11 mouse cellular contexts compared by ENCODE assay signal in genomic region chr1:72414561-72415253, GRCm38 (mm10).
A peak's percentile ranks its signal among the peaks of the same experiment; 100 is the strongest.
DNase-seq lines count a peak whose midpoint lies in the region; ATAC-seq and TF ChIP-seq lines count a peak whose summit lies in the region.
"Had no signal": no experiment of that assay in that cellular context is flagged by ENCODE, and none has a peak within 500 bp of the region (broad histone marks: within the 10 kb centered on the region; RNA-seq: fewer than 3 reads in every experiment).

No protein-coding gene starts in this region.

- no peak overlapping the region for H3K4me2 ChIP-seq in hindbrain, embryonic 13.5 days
- 0 out of 2 replicates have a peak overlapping the region, but pooled peaks have one; percentile 6 for H3K4me2 ChIP-seq in neural tube, embryonic 11.5 days (ENCODE audit: low read depth)
- H3K4me2 ChIP-seq: limb, embryonic 12.5 days had no signal

- peak overlapping the region; percentile 55 for H3K27ac ChIP-seq in hindbrain, embryonic 13.5 days
- H3K27ac ChIP-seq in neural tube, embryonic 11.5 days (ENCODE audit: low read depth, low read length) = peak overlapping the region; percentile 87
- no peak overlapping the region for H3K27ac ChIP-seq in kidney, adult 2 months (ENCODE audit: insufficient read depth, low read depth, low read length)
- H3K27ac ChIP-seq: limb, embryonic 12.5 days had no signal

- H3K9ac ChIP-seq in hindbrain, embryonic 13.5 days = no peak overlapping the region
- H3K9ac ChIP-seq in neural tube, embryonic 11.5 days (ENCODE audit: low read length) = peak overlapping the region; percentile 18
- H3K9ac ChIP-seq: limb, embryonic 12.5 days had no signal

- no peak for TF ChIP-seq CTCF in kidney, adult 2 months (conservative IDR thresholded peaks at IDR 0.05; ENCODE audit: insufficient read depth, insufficient read length, low read depth, low read length)

- H3K36me3 ChIP-seq in hindbrain, embryonic 13.5 days = no peaks in the 10 kb centered on the region
- H3K36me3 ChIP-seq in neural tube, embryonic 11.5 days (ENCODE audit: control insufficient read depth, insufficient read depth, low read length) = no peaks in the 10 kb centered on the region
- H3K36me3 ChIP-seq in kidney, adult 2 months (ENCODE audit: control insufficient read depth, insufficient read depth, low read length) = no peaks in the 10 kb centered on the region
- H3K36me3 ChIP-seq: limb, embryonic 12.5 days had no signal

- TF ChIP-seq POLR2A in kidney, adult 2 months (IDR thresholded peaks at IDR 0.05; ENCODE audit: low read depth, low read length) = no peak

- H3K9me3 ChIP-seq in hindbrain, embryonic 13.5 days = no peaks in the 10 kb centered on the region
- H3K9me3 ChIP-seq in neural tube, embryonic 11.5 days (ENCODE audit: control insufficient read depth, low read length) = no peaks in the 10 kb centered on the region
- H3K9me3 ChIP-seq: limb, embryonic 12.5 days had no signal

- WGBS in hindbrain, embryonic 13.5 days = 21% methylated on average over 8 of the region's 8 CpGs
- 25% methylated on average over 8 of the region's 8 CpGs for WGBS in neural tube, embryonic 11.5 days
- 63% methylated on average over 8 of the region's 8 CpGs for WGBS in kidney, adult 2 months

- H3K27me3 ChIP-seq in hindbrain, embryonic 13.5 days = no peaks in the 10 kb centered on the region
- H3K27me3 ChIP-seq in neural tube, embryonic 11.5 days (ENCODE audit: control insufficient read depth, insufficient read depth, low read length) = no peaks in the 10 kb centered on the region
- H3K27me3 ChIP-seq in kidney, adult 2 months (replicated peaks; ENCODE audit: control insufficient read depth, insufficient read depth, low read length) = no peaks in the 10 kb centered on the region
- H3K27me3 ChIP-seq: limb, embryonic 12.5 days had no signal

- ATAC-seq in hindbrain, embryonic 13.5 days (ENCODE audit: low FRiP score) = no peak
- ATAC-seq in neural tube, embryonic 11.5 days (ENCODE audit: insufficient read depth, low FRiP score, low TSS enrichment) = peak; percentile 85

- peak; percentile 54 to 60 for DNase-seq in cerebellum, postnatal 10 days
- DNase-seq in cerebellum, postnatal 36 days = no peak
- peak; percentile 63 for DNase-seq in embryo, embryonic 10.5 days (ENCODE audit: low spot score)
- DNase-seq in neural tube, embryonic 11.5 days (ENCODE audit: low spot score) = peak; percentile 66
- no peak for DNase-seq in spleen, postnatal 10 days (ENCODE audit: low spot score in 2 of 2)
- DNase-seq in kidney, adult 2 months = no peak
- DNase-seq in spleen, postnatal 36 days (ENCODE audit: low spot score in 2 of 2) = no peak
- DNase-seq: heart, adult 18-20 months; kidney, postnatal 25 days had no signal

- H3K4me3 ChIP-seq in hindbrain, embryonic 13.5 days = no peak overlapping the region
- H3K4me3 ChIP-seq in neural tube, embryonic 11.5 days (ENCODE audit: low read depth, low read length) = no peak overlapping the region
- H3K4me3 ChIP-seq in kidney, adult 2 months (ENCODE audit: insufficient read depth, low read depth, low read length) = no peak overlapping the region
- H3K4me3 ChIP-seq: limb, embryonic 12.5 days had no signal

- peaks cover 25% of the 10 kb centered on the region for H3K4me1 ChIP-seq in hindbrain, embryonic 13.5 days (replicated peaks)
- H3K4me1 ChIP-seq in neural tube, embryonic 11.5 days (ENCODE audit: control insufficient read depth, insufficient read depth, low read length) = peaks cover 15% of the 10 kb centered on the region; the same call in 1 of the 2 replicates
- no peaks in the 10 kb centered on the region for H3K4me1 ChIP-seq in kidney, adult 2 months (ENCODE audit: control insufficient read depth, insufficient read depth, low read length)

Comparison
In these comparisons a context has a peak if more than half of its experiments do, and no peak if none do; other contexts are left out.
1. DNase-seq: peak in cerebellum, postnatal 10 days (2 of 2), embryo, embryonic 10.5 days (single experiment) and neural tube, embryonic 11.5 days (single experiment); none in cerebellum, postnatal 36 days (0 of 2), spleen, postnatal 10 days (0 of 2), kidney, adult 2 months (single experiment) and spleen, postnatal 36 days (0 of 2).